Mouse (Mus musculus) heart, adult 2 months (tissue): ENCODE data around the gene Schip1. TPM values are rescaled to one million over a fixed set of nuclear protein-coding genes. Genes with fewer than 3 reads are reported as not detected.
A peak's percentile ranks its signal among the peaks of the same experiment; 100 is the strongest.

Source experiments
- DNase-seq, 2 experiments: peaks; one replicate each; pipeline ENCODE4 v3.0.0; 2021
- H3K27ac ChIP-seq: fragments of 200-600 bp; 2 replicates; pipeline ENCODE4 v1.8.1; 2022
- H3K27me3 ChIP-seq: fragments of 200-500 bp; 2 replicates; pipeline ENCODE4 v1.6.1; 2012; ENCODE audit warnings: mild to moderate bottlenecking, low read length, inconsistent platforms, mixed read lengths; ENCODE audit not compliant: control insufficient read depth, insufficient read depth
- H3K36me3 ChIP-seq: fragments of 200-500 bp; 2 replicates; pipeline ENCODE4 v1.6.1; 2012; ENCODE audit warnings: low read length, inconsistent platforms; ENCODE audit not compliant: control insufficient read depth, insufficient read depth
- H3K4me1 ChIP-seq: fragments of 200-500 bp; 2 replicates; pipeline ENCODE4 v1.6.1; 2011; ENCODE audit warnings: low read length; ENCODE audit not compliant: control insufficient read depth, insufficient read depth
- H3K4me3 ChIP-seq: fragments of 200-600 bp; 2 replicates; pipeline ENCODE4 v1.8.1; 2022
- H3K79me2 ChIP-seq: fragments of 200-500 bp; replicated peaks from 2 replicates; pipeline ENCODE4 v1.6.1; 2012; ENCODE audit warnings: mild to moderate bottlenecking, inconsistent platforms, low read length, moderate library complexity, mixed read lengths; ENCODE audit not compliant: control insufficient read depth, insufficient read depth
- H3K9ac ChIP-seq: fragments of 200-500 bp; 2 replicates; pipeline ENCODE4 v1.6.1; 2012; ENCODE audit warnings: low read depth, mild to moderate bottlenecking, control low read depth, inconsistent platforms, low read length, mixed read lengths
- CTCF ChIP-seq: fragments of 200-600 bp; IDR thresholded peaks from 2 replicates; pipeline ENCODE4 v1.8.1; 2022; ENCODE audit warnings: antibody characterized with exemption, mild to moderate bottlenecking, moderate library complexity
- EP300 ChIP-seq: fragments of 200-500 bp; IDR thresholded peaks from 2 replicates; pipeline ENCODE4 v1.6.1; 2011; ENCODE audit warnings: low read depth, low read length, control low read depth; ENCODE audit not compliant: insufficient read depth
- POLR2A ChIP-seq: fragments of 200-500 bp; IDR thresholded peaks from 2 replicates; pipeline ENCODE4 v1.6.1; 2011; ENCODE audit warnings: mild to moderate bottlenecking, low read depth, low read length, control low read depth; ENCODE audit not compliant: insufficient read depth
- WGBS: fragments of 180-500 bp; shearing (Covaris S2); methylation state at CpG from one replicate; pipeline ENCODE4 v1.1.7; 2018; 5-methylcytosine and 5-hydroxymethylcytosine counted together
- intact Hi-C: fragments of 180-260 bp; cut with DNase I; formaldehyde crosslinking; loops from one replicate; pipeline ENCODE4 v1.15.1; 2025
- polyA plus RNA-seq: library from polyadenylated mRNA; depleted of rRNA; stranded (reverse); fragments of >200 nt; gene quantifications from 2 replicates; pipeline ENCODE4 v1.2.3, GENCODE M21; 2012
- total RNA-seq, 2 experiments: library from RNA; stranded (reverse); gene quantifications; 2 replicates each; pipeline ENCODE4 v1.2.3; 2021

The Schip1 gene
- total and polyA plus RNA-seq, 3 experiments: 44.3 to 181 (median 163) TPM

GRCm38 (mm10) chr3:68518586-68518985 is 454.0 kb downstream of the Schip1 start:
- H3K79me2 ChIP-seq: no peaks in the 10 kb centered on the region; the same call in 1 of the 2 replicates
- peaks cover 1% of the 10 kb centered on the region; the same call in 1 of the 2 replicates for H3K4me1 ChIP-seq
- peaks cover 3% of the 10 kb centered on the region; the same call in 1 of the 2 replicates for H3K36me3 ChIP-seq
- H3K4me3 ChIP-seq: no peak overlapping the region
- DNase-seq: no peak
- H3K27me3 ChIP-seq: no peaks in the 10 kb centered on the region
- intact Hi-C loops: no loop called here
- H3K9ac ChIP-seq: no peak overlapping the region
- TF ChIP-seq POLR2A (no peak), CTCF (no peak), EP300 (no peak)
- 94% methylated on average over 5 of the region's 5 CpGs for WGBS
- no peak overlapping the region for H3K27ac ChIP-seq

- Histone ChIP-seq H3K4me3 (no peak overlapping the region), H3K9ac (no peak overlapping the region), H3K27ac (no peak overlapping the region), H3K4me1 (no peaks in the 10 kb centered on the region; the same call in none of the 2 replicates), H3K27me3 (no peaks in the 10 kb centered on the region), H3K79me2 (peaks cover 5% of the 10 kb centered on the region), H3K36me3 (no peaks in the 10 kb centered on the region)
- 73% methylated on average over 10 of the region's 10 CpGs for WGBS
- TF ChIP-seq CTCF (no peak), POLR2A (no peak), EP300 (no peak)
- DNase-seq: no peak
- intact Hi-C loops: no loop called here
Observed at GRCm38 (mm10) chr3:68525361-68525878, 460.8 kb downstream of the Schip1 start.

DNA sequence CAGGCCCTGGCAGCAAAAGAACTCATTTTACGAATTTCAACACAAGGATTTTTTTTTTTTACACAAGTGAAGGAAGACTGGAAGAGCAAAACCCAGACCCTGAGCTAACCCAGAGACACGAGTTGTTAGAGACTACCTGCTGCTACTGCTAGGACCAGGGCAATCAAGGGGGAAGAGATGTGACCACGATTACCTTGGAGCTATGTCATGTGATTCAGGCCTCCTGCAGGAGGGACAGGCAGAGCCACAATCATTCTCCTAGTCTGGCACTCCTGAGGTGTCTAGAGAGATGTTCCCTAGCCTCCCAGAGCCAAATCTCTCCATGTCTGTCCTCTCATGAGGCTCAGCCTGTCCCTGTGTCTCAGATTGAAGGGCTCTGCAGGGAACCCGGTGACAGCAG is 461.8 kb downstream of the Schip1 start:
- no peak for TF ChIP-seq POLR2A
- TF ChIP-seq EP300: no peak
- TF ChIP-seq CTCF: no peak
- Histone ChIP-seq H3K9ac (no peak overlapping the region), H3K4me3 (no peak overlapping the region), H3K27me3 (no peaks in the 10 kb centered on the region), H3K4me1 (no peaks in the 10 kb centered on the region; the same call in none of the 2 replicates), H3K36me3 (no peaks in the 10 kb centered on the region), H3K79me2 (peaks cover 6% of the 10 kb centered on the region), H3K27ac (no peak overlapping the region)
- WGBS: 38% methylated on average over 4 of the region's 4 CpGs
- intact Hi-C loops: no loop called here
- no peak for DNase-seq

GRCm38 (mm10) chr3:68527182-68527581 is 462.6 kb downstream of the Schip1 start:
- peaks cover 6% of the 10 kb centered on the region for H3K79me2 ChIP-seq
- H3K4me3 ChIP-seq: no peak overlapping the region
- no peaks in the 10 kb centered on the region for H3K36me3 ChIP-seq
- DNase-seq: no peak
- no peaks in the 10 kb centered on the region for H3K27me3 ChIP-seq
- H3K9ac ChIP-seq: no peak overlapping the region
- no peaks in the 10 kb centered on the region; the same call in none of the 2 replicates for H3K4me1 ChIP-seq
- TF ChIP-seq EP300 (no peak), POLR2A (no peak), CTCF (no peak)
- WGBS: 69% methylated on average over 4 of the region's 4 CpGs
- no peak overlapping the region for H3K27ac ChIP-seq
- intact Hi-C loops: no loop called here

GRCm38 (mm10) chr3:68531908-68532307 is 467.3 kb downstream of the Schip1 start:
- no peaks in the 10 kb centered on the region for H3K27me3 ChIP-seq
- H3K9ac ChIP-seq: no peak overlapping the region
- H3K36me3 ChIP-seq: peaks cover 6% of the 10 kb centered on the region
- 70% methylated on average over 4 of the region's 4 CpGs for WGBS
- peaks cover 1% of the 10 kb centered on the region for H3K4me1 ChIP-seq
- H3K4me3 ChIP-seq: no peak overlapping the region
- TF ChIP-seq CTCF (no peak), EP300 (no peak), POLR2A (no peak)
- DNase-seq: no peak
- peaks cover 8% of the 10 kb centered on the region for H3K79me2 ChIP-seq
- no peak overlapping the region for H3K27ac ChIP-seq
- intact Hi-C loops: no loop called here

DNA sequence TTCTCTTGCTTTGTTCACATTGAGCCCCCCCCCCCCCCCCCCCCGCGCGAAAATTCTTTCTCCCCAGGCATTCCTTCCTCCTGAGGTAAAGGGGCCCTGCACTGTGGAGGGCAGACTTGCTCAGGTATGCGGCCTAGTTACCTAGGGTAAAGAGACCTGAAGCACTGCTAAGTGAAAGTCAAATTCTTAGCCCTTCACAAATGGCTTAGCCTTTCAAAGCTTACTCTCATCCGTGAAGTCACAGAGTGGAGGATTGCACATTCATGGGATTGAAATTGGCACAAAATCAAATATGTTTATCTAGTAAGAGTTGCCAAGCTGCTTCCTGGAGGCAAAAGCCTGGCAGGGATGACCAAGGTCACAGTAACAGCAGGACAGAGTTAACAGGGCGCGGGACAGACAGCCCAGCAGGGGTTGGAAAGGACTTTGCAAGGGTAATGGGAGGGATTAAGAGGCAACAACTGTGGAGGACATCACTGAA is 470.0 kb downstream of the Schip1 start:
- peak in 1 of 2 experiments; percentile 59 for DNase-seq
- Histone ChIP-seq H3K36me3 (peaks cover 6% of the 10 kb centered on the region), H3K4me3 (no peak overlapping the region), H3K4me1 (peaks cover 1% of the 10 kb centered on the region), H3K27ac (peak overlapping the region; percentile 19), H3K79me2 (peaks cover 5% of the 10 kb centered on the region), H3K27me3 (no peaks in the 10 kb centered on the region), H3K9ac (no peak overlapping the region)
- 19% methylated on average over 7 of the region's 7 CpGs for WGBS
- intact Hi-C loops: no loop called here
- TF ChIP-seq EP300 (no peak), CTCF (0 out of 2 replicates have a peak, but pooled peaks have one; percentile 5)
